Comparison of ENCODE assay signal across 7 mouse cellular contexts in the genomic region with DNA sequence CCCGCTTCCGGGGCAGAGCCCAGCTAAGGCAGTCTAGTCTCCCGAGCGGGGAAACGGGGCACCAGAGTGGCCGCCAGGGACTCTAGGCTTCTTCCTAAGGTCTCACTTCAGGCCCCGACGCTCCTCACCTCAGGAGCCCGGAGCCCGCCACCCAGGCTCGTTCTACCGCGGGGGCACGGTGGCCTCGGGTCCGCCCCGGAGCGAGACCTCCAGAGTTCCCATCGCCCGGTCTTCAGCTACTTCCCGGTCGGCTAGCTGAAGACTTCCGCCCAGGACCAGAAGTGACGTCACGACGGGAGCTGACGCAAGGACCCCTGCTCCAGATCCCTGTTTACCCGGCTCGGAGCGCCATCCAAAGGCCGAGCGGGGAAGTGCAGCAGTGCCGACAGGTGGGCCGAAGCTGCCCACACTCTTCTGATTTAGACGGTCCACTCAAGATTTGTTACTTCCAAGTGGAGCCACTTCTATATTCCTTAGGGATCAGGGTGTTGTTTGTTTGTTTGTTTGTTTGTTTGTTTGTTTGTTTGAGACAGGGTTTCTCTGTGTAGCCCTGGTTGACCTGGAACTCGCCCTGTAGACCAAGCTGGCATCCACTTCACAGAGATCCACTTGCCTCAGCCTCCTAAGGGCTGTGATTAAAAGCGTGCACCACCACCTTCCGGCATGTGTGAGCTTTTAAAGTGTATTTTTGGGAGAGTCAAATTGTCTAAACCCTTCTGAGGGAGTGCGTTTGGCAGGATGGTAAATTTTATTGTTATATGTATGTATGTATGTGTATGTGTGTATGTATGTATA. TPM values are rescaled to one million over a fixed set of nuclear protein-coding genes. Genes with fewer than 3 reads are reported as not detected.
DNase-seq lines count a peak whose midpoint lies in the region; ATAC-seq lines count a peak whose summit lies in the region.

TSS of gene Becn1 (minus strand) at position 283 of the 795 bp plus-strand sequence.

- H3K27me3 ChIP-seq in intestine, embryonic 16.5 days (replicated peaks; ENCODE audit: control insufficient read depth, insufficient read depth, low read length) = no peaks in the 10 kb centered on the region
- H3K27me3 ChIP-seq in midbrain, embryonic 11.5 days (ENCODE audit: control insufficient read depth, insufficient read depth, low read length) = no peaks in the 10 kb centered on the region

- DNase-seq in adrenal gland, adult 2 months = peak; percentile 94
- DNase-seq in embryo, embryonic 11.5 days (ENCODE audit: low read depth, low spot score) = peak; percentile 93
- peak; percentile 97 to 98 for DNase-seq in gastrocnemius, postnatal 4 days (ENCODE audit: low spot score in 2 of 2)
- DNase-seq in left cerebral cortex, postnatal 36 days (ENCODE audit: low spot score in 2 of 2) = peak; percentile 94
- peak; percentile 100 for DNase-seq in midbrain, embryonic 11.5 days (ENCODE audit: low spot score, missing footprints)
- DNase-seq in skeletal muscle tissue, adult 2 months (ENCODE audit: low read depth, low spot score) = peak; percentile 94

- peak within 1 kb of the TSS; percentile 43; the same call in 1 of the 2 replicates for H3K27ac ChIP-seq in intestine, embryonic 16.5 days (ENCODE audit: low read length)
- no peak within 1 kb of the TSS for H3K27ac ChIP-seq in midbrain, embryonic 11.5 days (ENCODE audit: low read depth, low read length)

- 0 out of 2 replicates have a peak, but pooled peaks cover 3% of the 10 kb centered on the region for H3K36me3 ChIP-seq in intestine, embryonic 16.5 days (ENCODE audit: control insufficient read depth, insufficient read depth, low read length)
- peaks cover 6% of the 10 kb centered on the region; the same call in 1 of the 2 replicates for H3K36me3 ChIP-seq in midbrain, embryonic 11.5 days (ENCODE audit: control insufficient read depth, insufficient read depth, low read length)

- intact Hi-C loops in left cerebral cortex, postnatal 36 days (cut with DNase I) = loop anchor here (2.0 to 5.0 kb wide), 2 partner anchors 50 to 89 kb away; partner anchors contain the start of gene Vps25

- H3K9me3 ChIP-seq in intestine, embryonic 16.5 days (ENCODE audit: control insufficient read depth, low read length) = no peaks in the 10 kb centered on the region
- no peaks in the 10 kb centered on the region for H3K9me3 ChIP-seq in midbrain, embryonic 11.5 days (ENCODE audit: control insufficient read depth, low read length)

- H3K9ac ChIP-seq in intestine, embryonic 16.5 days (ENCODE audit: low read depth, low read length) = peak within 1 kb of the TSS; percentile 87
- H3K9ac ChIP-seq in midbrain, embryonic 11.5 days (ENCODE audit: low read length) = peak within 1 kb of the TSS; percentile 82

- peaks cover 13% of the 10 kb centered on the region; the same call in 1 of the 2 replicates for H3K4me1 ChIP-seq in intestine, embryonic 16.5 days (ENCODE audit: control insufficient read depth, insufficient read depth, low read length)
- H3K4me1 ChIP-seq in midbrain, embryonic 11.5 days (ENCODE audit: control insufficient read depth, insufficient read depth, low read length) = peaks cover 13% of the 10 kb centered on the region

- peak within 1 kb of the TSS; percentile 85 for H3K4me2 ChIP-seq in intestine, embryonic 16.5 days (ENCODE audit: low read depth, low read length)
- peak within 1 kb of the TSS; percentile 98 for H3K4me2 ChIP-seq in midbrain, embryonic 11.5 days

- peak; percentile 96 for ATAC-seq in intestine, embryonic 16.5 days
- peak; percentile 94 for ATAC-seq in midbrain, embryonic 11.5 days (ENCODE audit: low FRiP score)

- 5% methylated on average over 39 of the region's 39 CpGs for WGBS in intestine, embryonic 16.5 days
- 7% methylated on average over 39 of the region's 39 CpGs for WGBS in midbrain, embryonic 11.5 days

- peak within 1 kb of the TSS; percentile 90 for H3K4me3 ChIP-seq in intestine, embryonic 16.5 days (ENCODE audit: low read length)
- peak within 1 kb of the TSS; percentile 74 for H3K4me3 ChIP-seq in midbrain, embryonic 11.5 days (ENCODE audit: low read depth, low read length)

RNA-seq across cellular contexts. Expression of gene Becn1, which starts in this region (rescaled TPM):
- total RNA-seq in adrenal gland, adult 2 months (2021) = 100 to 1,000 TPM; 107 to 160 TPM
- 81.6 and 126 TPM in 2 replicates for polyA plus RNA-seq in adrenal gland, adult 2 months (2012; rRNA removed)
- total RNA-seq in gastrocnemius, postnatal 4 days (2021) = 10 to 100 TPM; 82.5 to 86.9 TPM
- polyA plus RNA-seq in intestine, embryonic 16.5 days (2015; fragmentation: Nextera tagmentation; extraction: Ambion mirVana) = 136 and 145 TPM in 2 replicates
- total RNA-seq in left cerebral cortex, postnatal 36 days (2021) = 100 to 1,000 TPM; 206 to 237 TPM
- 163 and 179 TPM in 2 replicates for polyA plus RNA-seq in midbrain, embryonic 11.5 days (2014; fragmentation: Nextera tagmentation; extraction: Ambion mirVana)
